Mouse (Mus musculus): ENCODE measurements around the gene Jam3.

Gene Jam3

GRCm38 (mm10) chr9:27111756-27112155 lies 43.5 kb downstream of the Jam3 start:
- no peak for DNase-seq (ENCODE audit: low spot score in 2 of 2)

DNA sequence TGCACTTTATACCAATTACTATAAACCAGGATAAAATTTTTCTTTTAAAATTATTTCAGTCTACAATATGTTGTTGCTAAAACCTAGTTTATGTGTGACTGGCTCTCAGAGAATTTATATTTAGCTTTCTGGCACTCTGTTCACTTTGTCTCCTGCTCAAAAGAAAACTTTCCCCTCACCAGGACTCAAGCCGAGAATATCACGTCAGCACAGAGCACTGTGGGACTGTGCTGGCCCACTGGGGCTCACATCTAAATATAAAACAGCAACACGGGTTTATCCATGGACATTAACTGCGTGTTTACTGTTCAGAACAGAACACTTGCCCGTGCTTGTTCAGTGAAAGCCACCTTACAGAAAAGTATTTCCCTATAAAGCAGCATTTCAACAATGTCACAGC lies 44.5 kb downstream of the Jam3 start:
- DNase-seq (ENCODE audit: low spot score in 2 of 2): peak in 1 of 2 experiments; percentile 47

- DNase-seq (ENCODE audit: low spot score in 2 of 2): peak; percentile 48 to 66
These were observed 45.4 kb downstream of the Jam3 start for GRCm38 (mm10) chr9:27109533-27110514.

DNA sequence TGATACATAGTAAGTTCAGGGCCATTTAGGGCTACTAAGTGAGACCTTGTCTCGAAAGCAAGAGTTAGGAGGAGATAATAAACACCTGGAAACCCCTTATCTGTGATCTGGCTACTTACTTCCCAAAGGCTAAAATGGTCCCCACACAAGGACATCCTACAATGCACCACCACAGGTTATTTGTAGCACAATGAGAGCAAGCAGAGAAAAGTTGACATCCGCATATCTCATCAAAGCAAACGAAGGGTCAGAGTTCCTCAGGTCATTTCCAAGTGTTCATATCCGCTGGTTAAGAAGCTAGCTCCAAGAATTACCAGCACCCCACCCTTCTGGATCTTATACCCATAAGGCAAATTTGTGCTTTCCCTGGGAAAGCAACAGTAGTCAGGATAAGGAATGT lies 46.8 kb downstream of the Jam3 start:
- no peak for DNase-seq (ENCODE audit: low spot score in 2 of 2)

DNA sequence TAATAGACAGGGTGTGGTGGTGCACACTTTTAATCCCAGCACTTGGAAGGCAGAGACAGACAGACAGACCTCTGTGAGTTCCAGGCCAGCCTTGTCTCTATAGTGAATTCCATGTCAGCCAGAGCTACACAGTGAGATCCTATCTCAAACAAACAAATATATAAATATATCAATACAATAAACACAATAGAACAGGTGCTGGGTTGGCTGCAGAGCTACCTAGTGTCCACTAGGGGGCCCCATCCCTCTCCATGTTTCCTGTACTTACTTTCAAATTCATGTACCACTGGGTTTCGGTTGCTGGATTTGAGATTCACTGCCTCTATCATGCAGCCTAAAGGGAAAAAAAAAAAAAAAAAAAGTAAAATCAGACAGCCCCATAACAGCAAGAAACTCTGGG lies 49.1 kb downstream of the Jam3 start:
- DNase-seq (ENCODE audit: low spot score in 2 of 2): peak; percentile 61 to 70

GRCm38 (mm10) chr9:27101466-27101865 lies 53.8 kb downstream of the Jam3 start:
- DNase-seq (ENCODE audit: low spot score in 2 of 2): no peak

GRCm38 (mm10) chr9:27099474-27099873 lies 55.7 kb downstream of the Jam3 start:
- no peak for DNase-seq (ENCODE audit: low spot score in 2 of 2)

DNA sequence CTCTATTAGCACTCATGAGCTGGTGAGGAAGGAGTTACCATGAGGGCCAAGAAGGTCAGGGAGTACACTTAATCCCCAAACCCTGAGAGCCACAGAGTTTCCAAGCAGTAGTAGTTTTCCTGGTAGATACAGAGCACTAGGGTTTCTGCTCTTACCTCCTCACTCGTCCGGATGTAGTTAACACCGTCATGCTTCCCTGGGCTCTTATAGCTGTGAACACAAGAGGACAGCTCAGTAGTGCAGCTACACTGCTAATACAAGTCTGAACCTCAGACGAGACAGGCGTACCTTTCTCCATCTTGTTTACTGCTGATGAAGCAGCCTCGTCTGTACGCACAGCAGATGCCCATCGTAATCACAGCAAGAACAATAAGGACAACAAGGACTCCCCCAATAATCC lies 56.7 kb downstream of the Jam3 start:
- no peak for DNase-seq (ENCODE audit: low spot score in 2 of 2)

GRCm38 (mm10) chr9:27098092-27098491 lies 57.1 kb downstream of the Jam3 start:
- DNase-seq (ENCODE audit: low spot score in 2 of 2): no peak

DNA sequence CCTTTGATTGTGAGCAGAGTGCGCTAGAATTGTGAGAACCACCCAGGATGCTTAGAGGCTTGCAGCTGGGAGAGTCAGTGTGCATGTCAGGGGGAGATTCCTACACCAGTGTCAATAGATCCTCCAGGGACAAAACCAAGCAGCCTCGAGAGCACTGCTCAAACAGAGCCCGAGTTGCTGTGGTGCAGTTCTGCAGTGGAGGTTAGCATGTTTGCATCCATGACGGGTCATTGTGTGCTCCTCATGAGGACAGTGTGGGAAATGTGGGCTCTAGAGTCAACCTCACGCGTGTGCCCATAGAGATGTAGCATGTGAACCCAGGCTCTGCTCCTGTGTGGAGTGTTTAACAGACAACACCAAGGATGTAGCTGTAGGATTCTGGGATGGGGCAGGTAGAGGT lies 62.3 kb downstream of the Jam3 start:
- DNase-seq (ENCODE audit: low spot score in 2 of 2): no peak

DNA sequence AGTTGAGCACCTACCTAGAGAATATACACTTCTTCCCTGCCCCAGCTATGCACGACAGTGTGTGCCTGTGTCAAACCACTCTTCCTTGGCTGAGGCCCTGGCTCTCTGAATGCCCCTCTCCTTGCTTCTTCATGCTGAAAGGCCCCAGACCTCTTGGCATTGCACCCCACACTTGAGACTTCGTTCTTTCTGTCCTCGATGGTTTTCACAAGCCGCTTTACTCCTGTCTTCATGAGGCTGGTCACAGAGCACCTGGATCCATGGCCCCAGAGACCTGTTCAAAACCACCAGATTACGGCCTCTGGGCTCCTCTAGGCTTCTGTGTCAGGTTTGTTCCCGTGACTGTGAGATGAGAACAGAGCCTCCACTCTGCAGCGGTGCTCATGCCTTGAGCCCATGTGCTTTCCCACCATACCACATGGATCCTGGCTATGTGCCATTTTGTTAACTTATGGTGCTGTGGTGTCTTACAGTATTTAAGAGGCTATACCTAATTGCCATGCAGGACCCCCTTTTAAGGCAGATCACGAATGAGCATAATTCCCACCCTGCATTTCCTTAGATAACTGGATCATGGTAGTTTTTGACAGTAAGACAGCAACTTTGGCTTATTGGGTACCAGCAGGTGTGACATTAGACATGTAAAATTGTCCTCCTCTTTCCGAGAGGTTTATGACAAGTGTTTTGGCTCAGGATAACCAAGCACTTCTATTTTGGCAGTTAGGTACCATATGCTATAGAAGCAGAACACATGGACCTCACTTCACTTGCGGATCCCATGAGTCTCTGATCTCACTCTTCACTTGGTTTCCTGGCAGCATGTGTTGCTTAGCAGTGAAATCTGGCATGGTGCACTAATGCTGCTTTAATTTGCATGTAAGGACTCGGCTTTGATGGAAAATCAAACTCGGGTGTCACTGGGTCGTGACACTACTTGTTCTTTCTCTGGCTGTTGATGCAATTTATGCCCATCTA lies 64.1 kb downstream of the Jam3 start:
- peak in 1 of 2 experiments; percentile 47 for DNase-seq (ENCODE audit: low spot score in 2 of 2)

DNA sequence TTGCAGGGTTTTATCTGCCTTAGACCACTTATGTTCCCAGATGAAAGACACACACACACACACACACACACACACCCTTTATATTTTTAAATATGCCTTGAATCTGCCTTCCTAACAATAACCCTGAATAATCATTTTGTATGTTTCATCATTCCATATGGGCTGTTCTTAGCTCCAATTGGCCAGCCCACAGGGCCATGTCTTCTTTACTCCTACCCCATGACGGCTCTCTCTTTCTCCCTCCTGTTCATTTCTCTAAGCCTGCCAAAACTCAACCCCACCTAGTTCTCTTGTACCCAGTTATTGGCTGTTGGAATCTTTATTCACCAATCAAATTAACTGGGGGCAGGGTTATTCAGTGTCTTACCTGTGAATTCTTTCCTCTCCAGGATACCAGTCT lies 65.1 kb downstream of the Jam3 start:
- no peak for DNase-seq (ENCODE audit: low spot score in 2 of 2)

DNA sequence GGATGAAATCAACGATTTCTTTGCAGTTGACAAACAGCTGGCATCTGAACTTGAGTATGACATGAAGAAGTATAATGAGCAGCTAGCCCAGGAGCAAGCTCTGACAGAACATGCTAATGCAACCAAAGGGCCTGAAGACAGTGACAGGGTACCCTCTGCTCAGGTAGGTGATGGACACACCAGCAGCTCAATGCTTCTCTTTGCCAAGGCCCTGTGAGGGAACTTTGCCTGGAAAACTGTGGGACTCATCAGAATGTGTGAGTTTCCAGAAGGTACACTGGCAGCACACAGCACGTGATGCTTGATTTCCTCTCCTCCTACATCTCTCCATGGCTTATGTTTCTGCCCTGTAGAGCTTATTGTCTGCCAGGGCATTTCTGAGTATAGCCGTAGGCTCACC lies 67.8 kb downstream of the Jam3 start:
- no peak for DNase-seq (ENCODE audit: low spot score in 2 of 2)

GRCm38 (mm10) chr9:27086256-27086655 lies 69.0 kb downstream of the Jam3 start:
- DNase-seq (ENCODE audit: low spot score in 2 of 2): no peak

DNA sequence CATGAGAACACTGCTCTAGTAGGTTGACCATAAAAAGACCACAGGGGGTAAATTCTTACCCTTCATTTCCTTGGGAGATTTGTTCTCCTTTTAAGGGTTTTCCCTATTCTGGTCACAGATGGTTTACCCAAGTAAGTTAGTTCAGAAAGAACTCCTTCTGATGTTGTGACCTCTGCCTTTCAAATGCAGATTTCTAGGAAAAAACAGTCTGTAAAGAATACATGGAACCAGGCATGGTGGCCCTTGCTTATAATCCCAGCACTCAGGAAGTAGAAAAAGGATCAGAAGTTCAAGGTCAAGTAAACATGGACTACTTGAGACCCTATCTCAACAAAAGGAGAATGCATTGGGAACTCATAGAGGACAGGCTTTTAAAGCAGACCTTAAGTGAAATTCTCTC lies 79.4 kb downstream of the Jam3 start:
- DNase-seq (ENCODE audit: low spot score in 2 of 2): no peak

- no peak for DNase-seq (ENCODE audit: low spot score in 2 of 2)
These were observed 80.5 kb downstream of the Jam3 start for GRCm38 (mm10) chr9:27074677-27075076.

GRCm38 (mm10) chr9:27070895-27071294 lies 84.3 kb downstream of the Jam3 start:
- DNase-seq (ENCODE audit: low spot score in 2 of 2): no peak

DNA sequence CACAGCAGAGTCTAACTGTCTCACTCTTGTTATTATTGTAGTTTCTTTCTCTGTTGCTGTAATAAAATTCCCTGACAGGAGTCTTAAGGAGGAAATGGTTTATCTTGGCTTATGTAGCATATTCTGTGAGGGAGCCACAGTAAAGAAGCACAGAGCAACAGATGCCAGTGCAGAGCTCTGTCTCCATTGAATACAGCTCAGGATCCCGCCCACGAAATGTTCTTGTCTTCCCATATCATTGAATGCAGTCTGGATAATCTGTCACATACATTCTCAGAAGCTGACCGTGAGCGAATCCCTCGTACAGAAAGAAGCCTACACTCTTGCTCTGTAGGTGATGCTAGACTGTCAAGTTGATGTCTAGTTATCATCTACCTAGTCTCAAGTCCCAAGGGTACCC lies 96.9 kb downstream of the Jam3 start:
- DNase-seq (ENCODE audit: low spot score in 2 of 2): peak; percentile 58 to 61

GRCm38 (mm10) chr9:27049492-27049891 lies 105.7 kb downstream of the Jam3 start:
- no peak for DNase-seq (ENCODE audit: low spot score in 2 of 2)
